Mouse (Mus musculus) cerebellum, postnatal 36 days (tissue): ENCODE results near the gene Tmem186.

Experiments
- DNase-seq, 2 experiments: peaks; one replicate each; pipeline ENCODE4 v3.0.0; 2021 to 2022; ENCODE audit warnings: mixed read lengths in 2 of 2

The Tmem186 gene

DNA sequence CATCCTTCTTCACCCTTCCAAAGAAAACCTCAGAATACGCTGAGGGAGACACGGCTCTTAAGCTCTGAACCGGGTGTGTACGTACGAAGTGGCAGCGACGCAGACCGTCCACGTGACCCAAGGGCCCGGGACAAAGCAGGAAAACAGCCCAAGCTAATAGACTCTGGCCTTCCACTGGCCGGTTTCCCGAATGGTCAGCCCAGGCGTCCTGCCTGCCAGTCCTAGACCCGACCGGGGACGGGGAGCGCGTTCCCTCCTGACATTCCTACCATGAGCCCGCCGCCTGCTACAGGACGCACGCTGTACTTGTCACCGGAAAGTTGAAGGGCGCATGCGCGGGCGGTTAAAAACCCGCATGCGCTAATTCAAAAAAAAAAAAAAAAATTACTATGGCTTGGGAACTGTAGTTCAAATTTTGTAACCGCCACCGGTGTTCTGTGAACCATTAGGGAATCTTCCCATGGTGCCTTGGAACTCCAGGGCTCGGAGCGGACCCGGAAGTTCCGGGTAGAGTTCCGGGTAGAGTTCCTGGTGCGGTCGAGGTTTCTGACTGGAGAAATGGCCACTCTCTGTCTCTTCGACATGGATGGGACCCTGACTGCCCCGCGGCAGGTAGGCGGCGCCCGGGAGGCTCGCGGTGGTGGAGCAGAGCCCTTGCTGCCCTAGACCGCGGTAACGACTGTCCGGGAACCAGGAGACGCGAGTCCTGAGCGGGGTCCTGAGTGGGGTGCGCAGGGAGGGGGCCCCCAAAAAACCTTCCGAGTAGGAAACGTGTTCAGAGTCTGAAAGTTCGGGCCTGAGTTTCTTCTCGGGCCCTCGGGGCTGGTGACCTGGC lies at the start of gene Tmem186, which contains the start of gene Pmm2:
TSS of gene Tmem186 (minus strand) at position 496 of the 835 bp plus-strand sequence.
TSS of gene Pmm2 (plus strand) at position 458 of the 835 bp plus-strand sequence.
- DNase-seq: peak; percentile 87

- DNase-seq: no peak
Observed at GRCm38 (mm10) chr16:8686871-8687535, 49.5 kb upstream of the Tmem186 start.

- peak; percentile 74 to 81 for DNase-seq
Observed at GRCm38 (mm10) chr16:8686121-8686870, 48.8 kb upstream of the Tmem186 start.

- peak; percentile 70 to 80 for DNase-seq
Observed at GRCm38 (mm10) chr16:8685087-8685486, 47.6 kb upstream of the Tmem186 start.

- DNase-seq: no peak
Observed at GRCm38 (mm10) chr16:8680470-8680869, 43.0 kb upstream of the Tmem186 start, which contains the start of gene Gm5767. Gm5767 (plus strand) TSS chr16:8680770.

GRCm38 (mm10) chr16:8679780-8680179 lies 42.3 kb upstream of the Tmem186 start:
- no peak for DNase-seq

DNA sequence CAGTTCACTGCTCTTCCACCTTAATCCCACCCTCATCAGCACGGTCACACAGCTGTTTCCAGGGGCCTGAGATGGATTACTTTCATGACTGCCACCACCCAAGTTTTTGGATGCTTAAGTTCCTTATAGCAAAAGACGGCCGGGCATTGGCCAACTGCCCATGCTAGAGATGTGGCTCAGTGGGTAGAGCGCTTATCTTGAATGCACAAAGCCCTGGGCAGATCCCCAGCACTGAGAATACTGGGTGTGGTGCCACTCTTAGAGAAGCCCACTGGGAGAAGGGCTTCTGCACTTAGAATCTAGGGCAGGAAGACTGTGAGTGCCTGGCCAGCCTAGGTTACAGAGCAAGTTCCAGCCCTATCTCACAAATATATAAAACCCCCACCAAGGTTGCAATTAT lies 41.2 kb upstream of the Tmem186 start:
- DNase-seq: no peak

DNA sequence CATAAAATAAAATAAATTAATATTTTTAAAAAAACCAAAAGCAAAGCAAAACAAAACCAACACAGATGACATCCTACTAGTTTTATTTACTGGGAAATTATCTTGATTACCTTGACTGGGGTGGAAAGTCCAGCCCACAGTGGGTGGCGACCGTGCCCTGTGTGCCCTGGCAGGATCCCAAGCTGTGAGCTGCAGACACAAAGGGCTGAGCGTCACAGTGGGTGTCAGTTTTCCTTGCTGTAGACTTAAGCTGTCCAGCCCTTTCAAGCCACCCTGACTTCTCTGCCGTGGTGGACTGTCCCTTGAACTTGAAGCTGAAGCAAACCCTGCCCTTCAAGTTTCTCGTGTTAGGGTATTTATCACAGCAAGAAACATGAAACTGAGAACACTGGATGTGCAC lies 40.5 kb upstream of the Tmem186 start:
- no peak for DNase-seq

- peak; percentile 51 to 60 for DNase-seq
Observed at GRCm38 (mm10) chr16:8676800-8677199, 39.3 kb upstream of the Tmem186 start.

- DNase-seq: no peak
Observed at GRCm38 (mm10) chr16:8676228-8676627, 38.7 kb upstream of the Tmem186 start.

DNA sequence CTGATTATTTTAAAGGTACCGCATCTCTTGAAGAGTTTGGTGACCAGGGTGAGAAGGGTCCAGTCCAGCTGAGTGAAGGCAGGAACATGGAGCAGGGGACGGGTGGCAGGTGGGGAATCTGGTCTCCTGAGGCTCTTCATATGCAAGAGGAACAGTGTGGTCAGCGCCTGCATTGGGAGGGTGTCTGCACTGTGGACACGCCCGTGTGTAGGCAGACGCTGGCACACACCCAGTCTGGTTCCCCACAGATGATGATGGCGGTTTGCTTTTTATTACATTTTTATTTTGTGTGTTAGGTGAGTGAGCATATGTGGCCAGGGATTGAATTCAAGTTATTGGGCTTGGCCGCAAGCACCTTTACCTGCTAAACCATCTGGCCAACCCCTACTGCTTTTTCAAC lies 38.0 kb upstream of the Tmem186 start:
- no peak for DNase-seq

GRCm38 (mm10) chr16:8674165-8674564 lies 36.7 kb upstream of the Tmem186 start:
- DNase-seq: no peak

- no peak for DNase-seq
Observed at GRCm38 (mm10) chr16:8673343-8673742, 35.8 kb upstream of the Tmem186 start.

DNA sequence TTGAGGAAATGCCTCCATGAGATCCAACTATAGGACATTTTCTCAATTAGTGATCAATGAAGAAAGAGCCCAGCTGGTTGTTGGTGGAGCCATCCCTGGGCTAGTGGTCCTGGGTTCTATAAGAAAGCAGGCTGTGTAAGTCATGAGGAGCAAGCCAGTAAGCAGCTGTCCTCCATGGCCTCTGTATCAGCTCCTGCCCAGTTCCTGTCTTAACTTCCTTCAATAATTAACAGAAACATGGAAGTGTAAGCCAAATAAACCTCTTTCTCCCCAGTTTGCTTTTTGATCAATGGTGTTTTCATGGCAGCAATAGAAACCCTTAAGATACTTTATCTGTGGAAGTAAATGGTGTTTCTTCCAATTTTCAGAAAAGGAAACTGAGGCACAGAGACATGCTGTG lies 35.3 kb upstream of the Tmem186 start:
- no peak for DNase-seq

DNA sequence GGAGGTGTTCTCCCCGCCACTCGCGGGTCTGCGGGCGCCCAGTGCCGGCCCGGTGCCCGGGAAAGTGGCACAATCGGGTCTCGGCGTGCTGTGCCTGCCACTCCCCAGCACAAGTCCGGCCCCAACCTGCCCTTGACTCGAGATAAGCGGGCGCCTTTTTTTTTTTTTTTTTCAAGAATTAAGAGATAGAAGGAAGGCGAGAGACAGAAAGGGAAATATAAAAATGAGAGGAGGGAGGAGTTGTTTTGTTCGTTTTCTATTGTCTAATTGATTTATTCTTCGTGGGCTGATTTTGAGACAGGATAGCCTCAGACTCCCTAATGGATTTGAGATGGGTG lies 34.8 kb upstream of the Tmem186 start:
- no peak for DNase-seq

DNA sequence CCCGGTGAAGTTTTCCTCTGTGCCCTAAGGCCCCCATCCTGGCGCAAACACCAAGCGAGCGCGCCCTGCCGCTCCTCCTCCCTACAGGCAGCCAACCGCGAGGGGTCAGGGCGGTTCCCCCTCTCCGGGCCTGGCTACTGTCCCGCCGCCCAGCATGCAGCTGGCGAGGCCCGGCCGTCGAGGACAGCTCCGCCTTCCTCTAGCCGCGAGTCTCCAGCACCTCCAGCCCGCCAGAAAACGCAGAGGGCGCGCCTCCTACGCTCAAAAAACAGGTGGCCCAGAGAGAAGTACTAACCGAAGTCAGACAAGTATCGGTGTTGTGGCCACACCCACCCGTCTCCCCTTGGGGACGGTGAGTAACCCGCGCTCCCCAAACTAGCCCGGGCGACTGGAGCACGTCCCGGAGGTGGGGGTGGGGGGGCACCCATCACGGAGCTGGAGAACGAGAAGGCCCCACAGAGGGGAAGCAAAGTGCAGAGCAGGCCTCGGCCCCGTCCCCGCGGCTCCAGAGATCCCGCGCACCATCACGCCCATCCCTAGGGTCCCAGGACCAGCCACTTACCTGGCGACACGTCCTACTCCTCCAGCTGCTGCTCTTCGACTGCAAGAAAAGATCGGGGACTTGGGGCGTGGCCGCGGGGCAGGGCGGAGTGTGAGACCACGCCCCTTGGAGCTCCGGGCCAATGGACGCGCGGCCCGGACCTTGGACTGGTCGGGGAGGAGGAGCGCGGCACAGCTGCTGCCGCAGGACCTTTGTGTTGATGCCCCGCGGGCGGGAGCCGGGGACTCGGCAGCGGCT lies 34.2 kb upstream of the Tmem186 start, which contains the start of gene Carhsp1:
TSS of gene Carhsp1 (minus strand) at position 605 of the 799 bp plus-strand sequence.
- DNase-seq: peak; percentile 60 to 75

DNA sequence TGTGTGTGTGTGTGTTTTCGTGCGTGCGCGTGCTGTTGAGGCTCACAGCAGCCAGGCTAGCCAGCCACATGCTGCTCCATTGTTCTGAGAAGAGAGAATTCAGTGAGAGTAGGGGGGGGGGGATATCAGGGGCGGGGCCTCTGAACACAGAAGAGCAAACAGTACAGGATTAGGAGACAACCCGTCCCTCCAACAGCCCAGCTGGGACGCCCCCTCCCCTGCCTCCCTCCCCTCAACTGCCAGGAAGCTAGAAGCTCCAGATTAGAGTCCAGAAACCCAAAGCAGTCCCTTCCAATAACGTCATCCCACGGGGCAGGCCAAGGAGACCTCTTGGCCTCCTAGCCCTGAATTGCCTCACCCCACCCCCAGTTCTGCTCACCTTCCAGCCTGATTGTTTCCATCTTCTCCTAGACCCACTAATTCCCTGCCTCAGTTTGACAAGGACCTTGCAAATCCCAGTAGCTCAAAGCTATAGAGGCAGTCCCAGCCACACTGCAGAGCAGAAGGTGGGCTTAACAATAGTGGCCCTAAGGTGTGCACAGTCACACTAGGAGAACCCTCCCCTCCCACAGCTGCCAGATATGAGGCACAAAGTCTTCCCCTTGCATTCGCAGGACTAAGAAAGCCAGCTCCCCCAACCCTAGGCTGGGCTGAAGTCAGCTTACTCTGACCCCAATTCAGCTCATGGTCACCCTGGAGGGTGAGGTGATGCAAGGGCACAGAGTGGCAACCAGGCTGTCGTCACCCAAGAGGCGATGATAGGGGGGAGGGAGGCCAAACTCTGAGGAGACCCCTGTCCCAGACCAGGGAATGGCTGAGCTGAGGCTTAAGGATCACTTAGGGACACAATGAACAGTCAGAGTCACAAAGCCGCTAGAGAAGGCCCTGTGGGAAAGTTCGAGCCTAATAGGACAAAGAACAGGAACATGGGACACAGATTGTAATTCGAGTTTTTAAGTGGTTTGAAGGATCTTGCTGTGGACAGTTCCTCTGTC lies 32.8 kb upstream of the Tmem186 start:
- DNase-seq: no peak

DNA sequence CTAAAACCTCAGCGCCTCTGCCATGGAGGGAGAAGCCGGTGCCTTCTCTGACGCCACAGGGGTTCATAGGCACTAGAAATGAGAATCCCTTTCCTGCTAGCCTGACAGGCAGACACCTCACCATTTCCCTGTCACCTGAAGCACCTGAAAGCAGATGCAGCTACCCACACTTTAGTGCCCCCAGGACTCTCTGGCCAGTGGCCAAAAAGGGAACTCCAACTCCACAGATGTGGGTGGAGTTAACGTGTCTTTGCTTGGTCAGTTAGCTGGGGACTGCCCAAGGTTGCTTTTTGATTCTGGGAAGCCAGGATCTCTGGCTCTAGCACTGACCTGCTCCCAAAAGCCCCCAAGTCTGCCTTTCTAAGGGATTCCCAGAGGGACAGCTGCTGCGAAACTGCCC lies 31.9 kb upstream of the Tmem186 start:
- DNase-seq: no peak

DNA sequence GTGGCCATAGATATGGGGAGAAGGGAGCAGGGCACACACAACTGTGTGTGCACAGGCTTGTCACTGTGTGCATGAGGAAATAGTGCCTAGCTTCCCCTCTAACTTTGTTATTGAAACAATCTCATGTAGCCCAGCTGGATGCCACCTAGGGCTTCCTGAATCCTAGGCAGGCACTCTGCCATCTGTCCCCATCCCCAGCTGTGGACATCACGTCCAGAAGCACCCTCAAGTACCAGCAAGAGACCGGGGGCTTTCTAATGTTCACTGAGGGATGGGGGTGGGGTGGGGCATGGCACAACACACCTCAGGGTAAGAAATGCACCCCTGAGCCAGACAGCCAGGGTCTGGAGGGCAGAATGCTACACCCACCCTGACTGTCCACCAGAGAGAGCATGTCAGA lies 30.9 kb upstream of the Tmem186 start:
- DNase-seq: no peak

GRCm38 (mm10) chr16:8667814-8668213 lies 30.3 kb upstream of the Tmem186 start:
- no peak for DNase-seq

GRCm38 (mm10) chr16:8667261-8667660 lies 29.7 kb upstream of the Tmem186 start:
- no peak for DNase-seq
